Mouse (Mus musculus) heart, adult 18-20 months (tissue): ENCODE results near the gene Brd1. TPM values are rescaled to one million over a fixed set of nuclear protein-coding genes. Genes with fewer than 3 reads are reported as not detected.

Experiments
- DNase-seq, 2 experiments: peaks; one replicate each; pipeline ENCODE4 v3.0.0; 2021 to 2022; ENCODE audit warnings: mixed read lengths in 1 of 2
- total RNA-seq, 2 experiments: library from RNA; stranded (reverse); gene quantifications; 2 replicates each; pipeline ENCODE4 v1.2.3; 2021

Brd1 gene
- total RNA-seq, 2 experiments from 2014 or later: 26.6 to 29.7 TPM

DNA sequence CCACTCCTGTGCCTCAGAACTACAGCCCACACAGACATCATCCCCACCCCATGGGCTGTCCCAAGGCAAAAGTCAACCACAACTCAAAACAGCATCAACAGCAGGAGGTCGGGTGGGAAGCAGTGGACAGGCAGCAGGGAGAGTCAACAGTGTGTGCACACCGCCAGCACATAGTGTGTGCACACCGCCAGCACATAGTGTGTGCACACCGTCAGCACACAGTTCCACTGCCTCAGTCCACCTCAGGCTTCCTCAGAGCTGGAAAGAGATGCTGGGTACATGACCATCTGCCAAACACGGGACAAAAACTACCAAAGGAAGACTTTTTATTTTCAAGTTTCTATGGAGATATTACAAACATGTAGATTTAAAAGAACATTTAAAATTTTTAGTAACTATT lies 47.3 kb downstream of the Brd1 start:
- DNase-seq: no peak

DNA sequence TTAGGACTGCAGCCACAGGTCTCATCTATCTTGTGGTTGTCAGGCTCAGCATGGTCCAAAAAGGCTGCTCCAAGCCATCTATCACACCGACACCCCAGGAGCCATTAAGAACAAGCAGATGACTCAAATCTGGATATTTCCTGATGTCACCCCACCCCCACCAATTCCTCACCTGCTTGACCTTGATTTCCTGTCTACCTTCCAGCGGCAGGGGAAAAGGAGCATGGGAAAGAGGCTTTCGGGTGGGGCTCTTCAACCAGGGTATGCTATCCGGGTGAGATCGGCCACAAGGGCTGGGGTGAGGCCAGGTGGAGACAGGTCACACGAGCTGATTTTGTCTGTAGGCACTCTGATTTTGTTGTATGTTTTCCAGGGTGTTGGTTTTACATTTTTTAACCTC lies 50.0 kb downstream of the Brd1 start:
- no peak for DNase-seq

DNA sequence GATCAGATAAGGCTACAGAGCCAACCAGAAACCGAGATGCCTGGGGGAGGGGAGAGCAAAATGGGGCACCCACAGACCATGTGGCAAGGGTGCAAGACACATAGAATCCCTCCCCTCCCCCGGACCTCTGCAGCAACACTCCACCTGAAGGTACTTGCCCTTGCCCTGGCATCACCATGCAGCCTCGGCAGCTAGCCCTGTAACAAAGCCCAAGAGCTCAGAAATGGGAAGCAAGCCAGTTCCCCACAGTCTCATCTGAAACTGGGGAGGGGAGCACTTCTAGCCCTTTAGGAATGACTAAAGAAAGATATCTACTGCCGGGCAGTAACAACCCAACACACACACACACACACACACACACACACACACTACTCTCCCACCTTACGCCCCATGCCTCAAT lies 53.1 kb downstream of the Brd1 start:
- DNase-seq: no peak

DNA sequence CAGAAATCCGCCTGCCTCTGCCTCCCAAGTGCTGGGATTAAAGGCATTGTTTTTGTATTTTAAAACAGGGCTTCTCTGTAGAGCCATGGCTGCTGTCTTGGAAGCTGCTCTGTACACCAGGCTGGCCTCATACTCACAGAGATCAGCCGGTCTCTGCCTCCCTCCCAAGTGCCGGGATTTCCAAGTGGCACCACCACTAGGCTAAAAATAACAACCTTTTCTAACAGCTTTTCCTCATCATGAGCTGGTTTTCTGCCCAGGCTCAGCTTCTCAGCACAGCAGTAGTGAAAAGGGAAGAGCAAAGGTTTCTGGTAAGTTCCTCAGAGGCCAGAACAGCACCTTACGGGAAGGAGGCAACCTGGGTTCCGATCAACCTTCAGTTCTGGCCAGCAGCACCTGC lies 56.5 kb downstream of the Brd1 start:
- peak in 1 of 2 experiments; percentile 41 for DNase-seq

DNA sequence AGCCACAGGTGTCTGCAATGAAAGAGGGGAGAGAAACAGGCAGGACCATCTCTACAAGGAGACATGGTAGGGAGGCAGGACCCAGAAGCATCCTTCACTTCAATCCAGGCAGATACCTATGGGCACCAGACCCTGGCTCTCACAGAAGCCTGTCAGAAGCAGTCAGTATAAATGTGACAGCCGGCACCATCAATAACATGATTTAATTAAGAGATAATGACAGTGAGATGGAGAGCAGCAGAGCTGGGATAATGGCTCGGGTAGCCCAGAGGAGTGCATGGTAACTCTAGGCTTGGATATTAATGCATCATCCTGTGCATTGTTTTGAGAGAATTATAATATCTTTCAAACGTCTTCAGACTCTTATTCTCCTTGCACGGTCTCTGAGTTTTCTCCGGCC lies 58.0 kb downstream of the Brd1 start:
- DNase-seq: no peak

DNA sequence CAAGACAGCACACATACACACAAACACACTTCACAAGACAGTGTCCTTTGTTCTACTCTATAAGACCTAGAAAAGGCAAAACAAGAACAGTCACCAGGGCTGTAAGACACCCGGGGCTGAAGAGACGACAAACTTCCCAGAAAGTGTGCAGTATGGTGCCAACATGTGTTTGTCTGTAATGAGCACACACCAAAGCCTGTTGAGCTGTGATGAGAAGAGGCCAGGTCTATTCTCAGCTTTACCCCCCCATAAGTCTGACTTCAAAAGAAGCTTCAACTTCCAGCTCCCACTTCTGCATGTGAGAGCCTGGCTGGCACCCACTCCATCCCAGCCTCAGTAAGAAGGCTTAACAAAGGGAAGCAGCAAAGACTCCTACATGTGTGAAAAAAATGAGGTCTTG lies 65.3 kb downstream of the Brd1 start:
- no peak for DNase-seq

DNA sequence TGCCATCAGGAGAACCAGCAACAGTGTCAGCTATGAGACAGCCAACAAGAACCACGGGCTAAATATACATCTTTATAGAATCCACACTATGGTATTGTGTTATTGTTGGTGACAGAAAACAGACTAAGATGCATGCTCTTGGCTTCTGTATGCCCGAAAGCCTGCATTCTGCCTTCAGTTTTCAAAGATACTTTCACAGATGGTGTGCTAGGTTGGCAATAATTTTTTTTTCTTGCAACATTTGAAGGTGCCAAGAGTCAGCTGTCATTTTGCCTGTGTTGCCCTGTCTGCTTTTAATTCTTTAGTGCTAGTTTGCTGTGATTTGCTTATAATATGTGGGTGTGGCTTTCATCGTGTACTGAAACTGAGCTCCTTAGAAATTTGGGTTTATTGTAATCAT lies 66.4 kb downstream of the Brd1 start:
- DNase-seq: no peak

DNA sequence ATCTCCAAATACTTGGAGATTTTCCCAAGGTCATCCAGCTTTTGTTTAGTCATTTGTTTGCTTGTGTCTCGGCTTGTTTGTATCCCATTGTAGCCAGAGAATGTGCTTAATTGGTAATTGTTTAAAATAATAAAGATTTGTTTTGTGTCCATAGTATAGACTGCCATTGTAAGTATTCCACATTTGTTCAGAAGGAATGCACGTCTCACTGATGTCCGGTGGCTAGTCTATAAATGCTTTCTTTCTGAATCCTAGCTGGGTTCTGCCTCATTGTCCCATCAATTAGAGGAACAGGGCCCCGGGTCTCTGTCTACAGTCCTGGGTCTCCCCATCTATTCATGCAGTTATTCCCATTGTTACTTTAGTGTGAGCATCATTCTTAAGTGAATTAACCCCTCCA lies 68.2 kb downstream of the Brd1 start:
- DNase-seq: no peak

DNA sequence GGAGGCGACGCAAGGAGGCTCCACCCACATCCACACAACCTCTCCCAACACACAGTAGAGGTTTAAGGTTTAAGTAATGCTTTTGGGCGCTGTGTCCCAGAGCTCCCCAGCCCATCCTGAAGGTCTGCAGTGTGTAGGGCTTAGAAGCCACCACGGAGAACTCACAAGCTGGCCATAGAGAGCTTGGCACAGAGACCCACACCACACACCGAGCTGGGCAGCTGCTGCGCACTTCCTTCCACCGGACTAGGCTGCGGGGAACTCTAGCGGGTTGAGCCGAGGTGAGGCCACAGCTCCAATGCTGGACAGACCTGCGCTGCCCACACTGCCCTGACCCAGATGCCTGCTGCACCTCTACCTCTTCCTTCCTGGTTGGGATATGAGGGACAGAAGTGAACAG lies 71.0 kb downstream of the Brd1 start:
- no peak for DNase-seq

DNA sequence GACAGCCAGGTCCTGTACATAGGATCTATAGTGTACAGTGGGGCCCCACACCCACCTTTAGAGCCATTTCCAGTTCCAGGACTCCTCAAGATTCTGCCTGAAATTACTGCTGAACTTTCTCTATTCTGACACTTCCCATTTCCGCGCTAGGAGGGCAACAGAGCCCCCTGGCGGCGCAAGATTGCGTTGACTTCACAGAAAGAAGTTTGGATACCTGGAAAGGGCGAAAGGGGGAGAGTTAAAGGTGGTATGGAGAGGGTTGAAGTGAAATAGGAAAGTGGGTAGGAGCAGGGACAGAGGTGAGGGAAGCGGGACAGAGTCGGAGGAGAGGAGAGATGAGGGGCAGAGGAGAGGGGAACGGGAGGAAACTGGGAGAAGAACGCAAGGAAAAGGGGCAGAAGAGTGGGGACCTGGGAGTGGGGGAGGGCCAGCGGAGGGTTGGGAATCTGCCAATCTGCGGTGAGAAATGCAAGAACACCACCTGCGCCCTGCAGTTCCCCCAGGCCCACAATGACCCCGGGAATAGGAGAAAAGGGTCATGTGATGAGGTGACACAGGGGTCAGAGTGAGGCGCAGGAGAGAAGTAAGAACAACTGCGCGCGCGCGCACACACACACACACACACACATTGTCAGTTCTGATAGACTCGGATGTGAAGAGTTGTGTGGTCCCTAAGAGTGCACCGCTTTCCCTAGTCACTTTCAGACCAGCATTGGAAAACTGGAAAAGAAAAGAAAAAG lies 71.8 kb downstream of the Brd1 start:
- peak; percentile 25 to 81 for DNase-seq

DNA sequence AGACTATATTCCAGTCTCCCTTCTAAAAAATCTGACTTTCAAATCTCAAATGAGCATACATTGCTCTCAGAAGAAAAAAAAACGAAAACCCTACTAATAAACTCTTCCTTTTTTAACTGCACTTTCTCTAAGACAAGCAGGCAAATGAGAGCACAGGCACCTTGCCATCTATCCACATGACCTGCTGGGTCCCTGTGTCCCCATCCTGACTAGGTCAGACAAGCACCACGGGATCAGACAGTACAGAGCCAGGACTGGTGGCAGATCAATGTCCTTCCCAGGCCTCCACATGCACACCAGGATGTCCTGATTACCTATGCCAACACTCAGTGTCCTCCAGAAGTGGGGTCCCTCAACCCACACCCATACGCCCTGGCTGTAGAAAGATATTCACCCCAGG lies 72.4 kb downstream of the Brd1 start:
- DNase-seq: peak; percentile 41 to 54

DNA sequence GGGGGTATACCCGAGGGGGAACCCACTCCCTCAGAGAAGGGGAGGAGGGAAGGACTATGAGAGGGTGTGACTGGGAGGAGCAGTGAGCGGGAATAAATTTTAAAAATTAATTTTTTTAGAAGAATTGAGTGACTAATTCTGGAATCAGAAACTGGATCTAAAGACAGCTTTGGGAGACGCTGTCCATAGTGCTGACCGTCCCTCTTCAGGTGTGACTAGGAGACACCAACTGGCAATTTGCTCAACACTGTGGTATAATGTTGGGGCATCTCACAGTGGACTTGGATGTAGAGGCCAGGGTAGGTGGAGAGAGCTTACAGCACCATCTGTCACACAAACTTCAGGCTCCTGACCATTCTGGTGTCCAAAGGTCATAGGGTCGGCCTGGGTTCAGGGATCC lies 82.0 kb downstream of the Brd1 start:
- no peak for DNase-seq

DNA sequence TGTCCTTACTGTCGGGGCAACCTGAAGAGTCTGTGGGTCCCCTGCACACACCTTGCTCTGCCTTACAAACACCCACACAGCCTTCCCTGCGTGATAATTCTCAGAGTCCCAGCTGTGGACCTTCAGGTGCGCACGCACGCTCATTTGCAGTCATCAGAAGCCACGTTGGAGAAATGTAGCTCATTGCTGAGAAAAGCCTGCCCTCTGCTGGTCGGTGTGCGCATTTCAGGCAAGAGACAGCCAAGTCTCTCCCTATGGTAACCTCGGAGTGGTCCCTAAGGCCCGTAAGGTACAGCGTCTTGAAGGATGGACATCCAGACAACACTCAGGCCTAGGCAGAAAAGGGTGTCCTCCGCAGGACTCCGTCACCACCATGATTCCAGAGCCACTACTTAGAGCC lies 83.0 kb downstream of the Brd1 start:
- DNase-seq: peak; percentile 21 to 74

Other genes starting within 250 kb of the Brd1 start
- gene Zdhhc25, start 133.9 kb downstream of the Brd1 start, total RNA-seq: not detected
- 1 to 10 TPM; 8.6 to 8.7 TPM for gene Zbed4, start 17.4 kb upstream of the Brd1 start, total RNA-seq
- 1 to 10 TPM; 8.3 to 8.8 TPM for gene Alg12, start 85.1 kb upstream of the Brd1 start, total RNA-seq
- gene Creld2, start 85.4 kb upstream of the Brd1 start, total RNA-seq: 10 to 100 TPM; 19.6 to 28.7 TPM
- gene Pim3, start 128.0 kb upstream of the Brd1 start, total RNA-seq: 100 to 1,000 TPM in 1 of 2 experiments, 10 to 100 TPM in 1; 97.9 to 139 TPM
- not detected for gene Ttll8, start 220.2 kb upstream of the Brd1 start, total RNA-seq
- not detected for gene Mlc1, start 244.8 kb upstream of the Brd1 start, total RNA-seq
- 100 to 1,000 TPM; 115 to 121 TPM for gene Mov10l1, start 248.7 kb upstream of the Brd1 start, total RNA-seq